Mouse (Mus musculus) forelimb bud, embryonic 11.5 days (tissue): ENCODE measurements around the gene Afmid.
"Not testable (repeated sequence)": the region's sequence is repeated elsewhere in the genome, so short reads cannot be mapped to it uniquely, and the experiment has no call there.

ENCODE experiments used
- DNase-seq: peaks from one replicate; pipeline ENCODE4 v3.0.0-alpha.2; 2012; ENCODE audit warnings: low read depth, low spot score

Gene Afmid

DNA sequence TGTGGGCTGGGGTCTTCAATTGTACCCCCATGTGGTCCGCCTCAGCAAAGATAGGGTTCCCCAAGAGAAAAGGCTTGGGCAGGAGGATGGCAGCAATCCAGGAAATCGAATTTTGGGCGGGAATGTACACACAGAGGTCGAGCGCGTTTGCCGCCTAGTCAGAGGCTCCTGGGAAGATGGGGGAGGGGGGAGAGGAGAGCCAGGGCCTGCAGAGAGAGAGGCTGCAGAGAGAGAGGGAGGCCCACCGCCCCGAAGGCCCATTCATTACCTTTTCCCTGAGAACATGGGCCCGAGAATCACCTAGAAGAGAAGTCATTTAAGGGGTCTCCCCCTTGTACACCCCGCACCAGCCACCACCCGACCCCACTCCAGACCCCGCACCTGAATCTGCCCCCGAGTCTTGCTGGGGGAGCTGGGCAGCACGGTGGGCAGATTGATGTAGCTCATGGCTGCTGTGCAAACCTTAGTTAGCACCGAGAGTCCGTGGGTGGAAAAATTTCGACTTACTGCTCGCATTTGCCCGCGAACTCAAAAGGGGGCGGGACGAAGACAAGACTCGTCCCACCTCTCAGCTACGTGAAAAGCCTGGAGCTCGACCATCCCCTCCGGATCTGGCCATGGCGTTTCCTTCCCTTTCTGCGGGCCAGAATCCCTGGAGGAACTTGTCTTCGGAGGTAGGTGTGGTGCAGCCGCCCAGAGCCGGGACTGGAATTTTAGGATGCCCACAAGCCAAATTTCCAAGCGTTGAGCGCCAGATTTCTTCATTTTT is at the start of gene Afmid, which contains the start of gene Tk1:
TSS of gene Afmid (plus strand) at position 592 of the 769 bp plus-strand sequence.
TSS of gene Tk1 (minus strand) at position 760 of the 769 bp plus-strand sequence.
- DNase-seq = peak; percentile 90

DNA sequence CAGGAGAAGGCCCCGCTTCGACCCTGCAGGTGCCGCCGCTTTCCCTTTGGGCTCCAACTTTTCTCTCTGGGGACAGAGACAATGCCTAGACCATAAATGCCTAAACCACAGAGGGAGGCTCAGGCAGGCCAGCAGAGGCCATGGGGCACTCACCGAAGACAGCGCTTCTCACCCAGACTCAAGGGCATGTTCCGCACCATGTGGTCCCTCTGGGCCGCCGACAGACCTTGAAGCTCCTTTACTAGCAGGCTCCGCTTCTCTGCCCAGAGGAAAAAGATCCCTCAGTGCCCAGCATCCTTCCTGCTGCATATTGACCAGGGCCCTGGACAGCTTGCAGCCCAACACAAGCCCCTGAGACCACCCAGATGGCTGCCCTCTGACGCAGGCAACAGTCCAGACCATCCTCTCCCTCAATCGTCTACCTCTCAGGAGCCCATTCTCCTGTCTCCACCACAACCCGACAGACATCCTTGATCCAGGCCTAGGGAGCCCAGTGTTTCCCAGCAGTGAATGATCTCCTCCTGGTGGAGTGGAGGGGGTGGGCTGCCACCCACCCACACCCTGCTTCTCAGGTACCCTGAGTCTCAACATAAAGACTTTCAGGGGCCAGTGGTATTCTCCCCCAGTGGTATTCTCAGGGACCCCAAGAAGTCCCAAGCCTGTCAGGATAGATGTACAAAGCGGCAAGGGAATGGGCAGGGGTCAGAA is 49.5 kb upstream of the Afmid start:
- DNase-seq = no peak

DNA sequence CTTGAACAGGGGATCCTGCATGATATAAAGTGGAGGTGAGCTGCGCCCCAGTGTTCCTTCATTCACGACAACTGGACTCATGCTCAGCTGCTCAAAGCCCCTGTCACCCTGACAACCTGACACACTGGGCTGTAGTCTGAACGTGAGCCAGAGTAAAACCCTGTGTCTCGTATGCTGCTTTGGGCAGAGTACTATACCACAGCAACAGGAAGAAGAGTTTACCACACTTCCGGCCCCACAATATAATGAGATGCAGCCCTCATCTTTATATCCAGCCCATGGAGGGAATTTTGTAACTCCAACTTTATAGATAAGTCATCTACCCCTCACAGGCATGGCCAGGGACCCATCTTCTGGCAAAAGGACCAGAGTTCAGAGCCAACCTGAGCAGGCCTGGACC is 48.6 kb upstream of the Afmid start:
- no peak for DNase-seq

DNA sequence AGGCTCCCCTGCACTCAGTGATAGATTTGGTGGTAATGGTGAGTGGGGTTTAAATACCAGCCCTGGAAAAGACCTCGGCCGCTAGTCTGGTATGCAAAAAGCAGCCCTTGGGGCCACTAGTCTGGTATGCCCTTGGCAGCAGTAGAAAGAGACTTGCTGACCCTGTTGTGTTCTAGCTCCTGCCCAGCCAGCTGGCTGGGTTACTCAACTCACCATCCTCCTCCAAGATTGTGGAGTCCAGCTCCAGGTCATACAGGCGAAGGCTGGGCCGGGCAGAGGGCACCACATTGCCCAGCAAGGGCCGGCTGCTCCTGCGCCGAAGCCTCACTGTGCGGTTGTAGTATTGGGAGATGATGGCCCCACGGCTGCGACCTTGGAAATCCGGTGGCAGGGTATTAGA is 47.7 kb upstream of the Afmid start:
- no peak for DNase-seq

DNA sequence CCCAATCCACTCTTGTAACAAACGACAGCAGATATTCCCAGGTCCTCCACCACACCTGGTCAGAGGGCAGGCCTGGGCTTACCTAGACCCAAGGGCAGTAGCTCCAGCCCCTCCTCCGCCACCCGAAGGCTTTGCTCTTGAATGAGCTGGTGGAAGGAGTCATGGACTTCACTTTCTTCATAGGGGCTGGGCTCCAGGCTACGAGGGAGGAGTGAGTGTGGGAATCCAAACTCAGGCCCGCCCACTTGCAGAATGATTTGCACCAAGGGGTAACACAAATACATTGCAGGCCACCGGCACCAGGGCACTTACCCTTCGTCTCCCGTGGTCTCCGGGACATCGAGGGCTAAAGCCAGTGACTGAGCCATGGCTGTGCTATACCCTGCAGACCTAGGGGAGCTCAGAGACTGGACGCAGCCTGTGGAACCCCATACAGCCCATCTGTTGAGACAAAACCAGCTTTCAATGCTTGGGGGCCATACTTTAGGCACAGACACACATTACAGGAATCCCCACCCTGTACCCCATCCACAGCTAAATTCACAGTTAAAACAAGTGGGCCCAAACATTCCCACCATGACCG is 46.8 kb upstream of the Afmid start:
- no peak for DNase-seq

DNA sequence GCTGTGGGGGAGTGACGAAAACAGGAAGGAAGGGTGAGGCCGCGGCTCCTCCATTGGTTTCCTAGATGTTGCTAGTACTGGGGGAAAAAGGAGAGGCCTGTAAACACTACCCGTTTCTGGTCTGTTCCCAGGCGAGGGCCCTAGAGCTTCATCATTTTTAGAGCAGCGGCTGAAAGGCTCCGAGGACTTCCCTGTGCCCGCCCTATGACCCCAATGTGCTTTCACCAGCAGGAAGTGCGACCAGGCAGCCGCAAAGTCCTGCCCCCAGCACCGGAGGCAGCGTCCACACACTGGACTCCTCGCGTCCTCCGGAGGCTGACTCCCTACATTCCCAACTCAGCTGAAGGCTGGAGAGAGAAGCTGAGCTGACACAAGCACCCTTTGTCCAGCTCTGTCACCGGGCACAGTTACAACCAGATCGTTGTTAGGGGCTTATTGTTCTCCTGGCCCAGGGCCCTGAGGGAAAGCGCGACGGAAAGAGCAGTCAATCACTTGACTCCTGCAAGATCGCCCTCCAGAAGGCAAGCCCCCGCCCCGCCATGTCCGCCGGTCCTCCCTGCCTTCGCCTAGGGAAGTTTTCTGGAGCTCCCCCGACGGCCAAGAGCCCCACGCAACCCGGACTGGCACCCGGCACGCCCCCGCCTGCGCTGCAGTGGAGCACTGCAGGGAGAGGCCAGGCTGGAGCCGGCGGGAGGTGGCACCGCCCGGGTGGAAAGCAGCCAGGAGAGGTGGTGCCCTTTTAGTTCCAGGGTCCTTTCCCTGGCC is 46.1 kb upstream of the Afmid start:
- DNase-seq = peak; percentile 60

DNA sequence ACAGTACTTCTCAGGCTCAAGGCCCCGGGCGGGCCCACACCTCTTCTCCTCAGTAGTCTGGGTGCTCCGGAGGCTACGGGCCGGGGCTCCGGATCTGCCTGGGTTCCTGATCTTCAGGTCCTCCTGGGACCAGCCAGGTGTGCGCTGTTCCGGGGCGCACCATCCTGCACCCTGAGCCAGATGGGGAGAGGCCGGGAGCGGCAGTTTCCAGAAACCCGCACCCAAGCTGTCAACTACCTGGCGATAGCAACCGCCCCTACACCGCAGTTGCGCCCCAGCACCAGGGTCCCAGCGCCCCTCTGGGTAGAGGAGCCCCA is 45.6 kb upstream of the Afmid start:
- no peak for DNase-seq

DNA sequence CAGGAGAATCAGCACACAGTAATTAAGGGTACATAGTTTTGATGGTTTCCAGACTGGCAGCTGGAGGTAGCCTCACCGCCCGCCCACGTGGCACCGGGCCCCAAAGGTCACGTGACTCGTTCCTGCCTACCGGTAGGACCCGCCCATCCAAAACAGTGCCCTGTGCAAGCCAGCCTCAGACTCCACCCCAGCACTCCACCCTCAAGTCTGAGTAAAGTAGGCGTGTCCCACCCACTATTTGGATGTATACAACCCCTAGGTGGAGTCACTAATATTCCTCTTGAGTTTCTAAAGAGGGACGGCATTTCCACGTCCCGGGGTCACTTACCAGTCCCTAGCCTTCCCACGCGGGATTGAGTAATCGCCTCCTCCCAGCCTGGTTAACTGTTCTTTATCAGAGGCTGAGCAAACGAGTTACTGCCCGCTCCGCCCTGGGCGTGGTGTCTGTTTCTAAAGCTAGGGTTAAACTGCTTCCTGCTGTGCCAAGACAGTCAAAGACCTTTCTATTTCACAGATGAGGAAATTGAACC is 45.1 kb upstream of the Afmid start:
- DNase-seq = peak; percentile 88

DNA sequence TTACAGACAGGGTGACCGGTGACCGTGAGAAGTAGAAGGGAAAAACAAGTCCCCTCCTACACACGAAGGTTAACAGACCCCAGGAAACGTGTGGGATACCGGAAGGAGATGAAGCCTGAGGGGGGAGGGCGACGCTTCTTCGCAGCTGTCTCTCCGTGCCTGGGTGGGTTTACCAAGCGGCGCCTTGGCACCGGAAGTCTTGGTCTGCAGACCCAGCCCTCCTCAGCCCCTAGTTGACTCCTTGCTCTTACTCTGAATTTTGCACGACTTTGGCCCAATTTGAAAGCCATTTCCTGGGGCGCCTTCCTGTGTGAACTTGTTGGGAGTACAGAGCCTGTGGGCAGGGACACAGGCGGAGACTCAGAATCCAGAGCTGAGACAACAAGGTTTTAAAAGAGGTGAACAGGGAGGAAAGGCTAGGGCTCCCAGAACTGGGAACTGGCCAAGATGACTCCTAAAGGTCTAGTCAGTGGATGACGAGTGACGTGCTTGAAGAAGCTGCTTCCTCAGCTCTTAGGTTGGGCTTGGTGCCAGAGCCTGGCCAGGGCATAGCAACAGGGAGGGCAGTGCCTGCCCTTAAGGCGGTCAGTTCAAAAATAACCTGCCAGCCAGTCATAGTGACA is 44.4 kb upstream of the Afmid start:
- DNase-seq = no peak

DNA sequence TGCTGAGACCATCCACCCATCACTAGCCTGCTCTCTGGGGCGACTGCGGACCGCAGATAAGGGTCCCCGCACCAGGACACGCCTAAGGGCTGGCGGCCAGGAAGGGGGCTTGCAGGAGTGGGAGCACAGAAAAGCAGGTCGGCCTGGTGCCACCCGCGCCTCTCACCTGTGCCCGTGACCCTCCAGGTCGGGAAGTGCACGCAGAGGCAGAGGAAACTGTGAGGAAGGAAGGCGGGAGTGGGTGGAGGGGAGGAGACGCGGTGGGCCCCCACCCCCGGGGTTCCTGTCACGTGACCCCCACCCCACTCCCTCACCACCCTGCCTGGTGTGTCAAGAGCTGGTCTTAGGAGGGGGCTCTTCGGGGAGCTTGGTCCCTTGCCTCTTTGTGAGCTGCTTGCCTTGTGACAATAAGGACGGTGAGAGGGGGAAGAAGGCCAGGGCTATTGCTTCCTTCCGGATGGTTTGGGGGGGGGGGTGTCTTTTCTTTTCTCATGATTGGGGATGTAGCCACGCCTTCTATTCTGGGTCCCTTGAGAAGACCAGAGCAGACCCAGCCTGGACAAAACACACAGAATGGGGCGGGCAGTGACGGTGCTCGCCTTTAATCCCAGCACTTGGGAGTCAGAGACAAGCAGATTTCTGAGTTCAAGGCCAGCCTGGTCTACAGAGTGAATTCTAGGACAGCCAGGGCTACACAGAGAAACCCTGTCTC is 43.6 kb upstream of the Afmid start, which contains the start of the genes Tmc8 and Tmc6:
TSS of gene Tmc8 (plus strand) at position 84 of the 712 bp plus-strand sequence.
TSS of gene Tmc6 (minus strand) at position 206 of the 712 bp plus-strand sequence.
- DNase-seq = no peak

DNA sequence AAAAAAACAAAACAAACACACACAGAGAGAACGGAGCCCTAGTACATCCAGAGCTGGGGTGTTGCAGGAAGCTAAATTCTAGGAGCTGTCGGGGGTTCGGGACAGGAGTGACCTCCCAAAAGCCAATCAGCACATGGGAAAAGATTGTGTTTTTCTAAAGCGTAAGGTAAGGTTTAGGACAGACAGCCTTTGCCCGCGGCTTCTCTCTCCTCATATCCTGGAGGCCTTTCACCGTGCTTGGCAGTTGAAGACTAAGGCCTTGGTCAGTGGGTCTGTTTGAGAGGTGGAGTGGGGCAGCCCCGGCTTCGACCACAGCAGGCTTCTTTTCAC is 43.1 kb upstream of the Afmid start:
- DNase-seq = no peak

DNA sequence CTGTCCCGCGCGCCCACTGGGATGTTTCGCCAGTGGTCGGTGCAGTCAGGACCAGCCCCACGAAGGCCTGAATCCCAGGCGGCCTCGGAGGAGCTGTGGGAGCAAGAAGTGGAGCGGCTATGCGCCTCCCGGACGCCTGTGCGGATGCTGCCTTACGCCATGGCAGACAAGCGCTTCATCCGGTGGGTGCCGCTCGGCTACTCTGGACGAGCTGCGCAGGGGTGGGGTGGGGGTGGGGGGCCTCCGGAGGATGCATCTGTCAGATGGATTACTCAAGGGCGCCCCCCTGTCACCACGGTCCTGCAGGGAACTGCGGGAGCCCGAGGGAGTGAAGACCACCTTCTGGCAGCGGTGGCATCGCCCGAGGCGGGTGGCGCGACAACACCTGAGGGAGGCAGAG is 42.6 kb upstream of the Afmid start:
- peak; percentile 50 for DNase-seq

DNA sequence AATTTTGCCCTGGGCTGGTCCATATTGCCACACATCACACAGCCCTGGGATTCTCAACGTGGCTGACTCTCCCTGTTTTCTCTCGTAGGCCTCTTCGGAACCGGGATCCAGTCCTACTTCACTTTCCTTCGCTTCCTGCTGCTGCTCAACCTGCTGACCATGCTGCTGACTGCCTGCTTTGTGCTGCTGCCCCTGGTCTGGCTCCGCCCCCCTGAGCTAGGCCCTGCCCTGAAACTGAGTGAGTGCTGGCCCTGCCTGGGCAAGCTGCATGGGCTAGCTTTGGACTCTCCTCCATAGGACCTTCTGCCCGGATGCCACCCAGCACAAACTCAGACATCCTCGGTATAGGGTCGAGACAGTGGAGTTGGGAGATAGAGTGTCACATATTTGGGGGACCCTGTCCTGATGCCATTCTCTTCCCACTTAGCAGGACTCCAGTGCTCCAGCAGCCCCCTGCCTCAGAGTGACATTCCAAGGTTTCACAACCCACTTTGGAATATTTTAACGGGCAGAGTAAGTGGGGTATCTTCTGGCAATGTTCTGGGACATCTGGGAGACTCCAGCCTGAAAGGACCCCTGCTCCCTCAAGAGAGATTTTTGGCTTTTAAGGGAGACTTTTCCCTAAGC is 41.9 kb upstream of the Afmid start:
- peak; percentile 19 for DNase-seq

DNA sequence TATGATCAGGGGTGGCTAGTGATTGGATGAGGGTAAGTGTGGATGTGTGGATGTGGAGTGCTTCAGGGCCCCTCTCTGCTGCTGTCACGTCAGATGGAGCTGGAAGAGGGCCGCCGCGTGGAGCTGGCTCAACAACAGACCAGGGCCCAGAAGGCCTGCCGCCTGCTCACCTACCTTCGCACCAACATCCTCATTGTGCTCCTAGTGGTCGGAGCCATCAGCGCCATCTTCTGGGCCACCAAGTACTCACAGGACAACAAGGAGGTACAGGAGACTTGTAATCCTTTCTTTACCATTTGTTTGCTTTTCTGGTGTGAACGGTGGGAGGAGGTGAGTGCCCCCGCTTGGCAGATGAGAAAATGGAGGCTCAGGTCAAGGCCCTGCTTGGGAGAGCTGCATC is 39.4 kb upstream of the Afmid start:
- no peak for DNase-seq

DNA sequence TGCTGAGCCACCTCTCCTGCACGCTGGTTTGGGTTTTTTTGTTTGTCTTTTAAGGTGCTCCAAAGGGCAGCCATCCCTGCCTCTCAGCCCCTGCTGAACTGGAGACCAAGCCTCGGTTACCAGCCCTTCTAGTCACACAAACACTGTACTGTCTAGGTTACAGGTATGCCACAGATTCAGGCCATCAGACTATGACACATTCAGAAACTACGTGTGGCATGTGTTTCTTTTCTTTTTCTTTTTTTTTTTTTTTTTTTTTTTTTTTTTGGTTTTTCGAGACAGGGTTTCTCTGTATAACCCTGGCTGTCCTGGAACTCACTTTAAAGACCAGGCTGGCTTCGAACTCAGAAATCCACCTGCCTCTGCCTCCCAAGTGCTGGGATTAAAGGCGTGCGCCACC is 37.2 kb upstream of the Afmid start:
- DNase-seq = not testable (repeated sequence)

DNA sequence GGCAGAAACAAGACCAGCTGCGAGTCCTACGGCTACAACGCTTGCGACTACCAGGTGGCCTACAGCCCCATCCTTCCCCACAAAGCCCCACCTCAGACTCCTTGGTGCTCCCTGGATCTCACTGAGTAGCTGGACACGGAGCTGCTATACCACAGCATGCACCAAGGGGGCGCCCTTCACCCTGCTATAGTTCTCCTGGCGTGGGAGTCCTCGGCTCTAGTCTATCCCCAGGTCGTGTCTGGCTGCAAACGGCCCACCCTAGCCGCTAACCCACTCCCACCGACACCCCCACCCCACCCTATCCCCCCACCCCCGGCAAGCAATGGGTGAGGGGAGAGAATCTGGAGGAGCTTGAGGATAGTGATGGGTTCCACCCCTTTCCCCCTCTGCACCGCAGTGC is 35.4 kb upstream of the Afmid start:
- DNase-seq = peak; percentile 61

DNA sequence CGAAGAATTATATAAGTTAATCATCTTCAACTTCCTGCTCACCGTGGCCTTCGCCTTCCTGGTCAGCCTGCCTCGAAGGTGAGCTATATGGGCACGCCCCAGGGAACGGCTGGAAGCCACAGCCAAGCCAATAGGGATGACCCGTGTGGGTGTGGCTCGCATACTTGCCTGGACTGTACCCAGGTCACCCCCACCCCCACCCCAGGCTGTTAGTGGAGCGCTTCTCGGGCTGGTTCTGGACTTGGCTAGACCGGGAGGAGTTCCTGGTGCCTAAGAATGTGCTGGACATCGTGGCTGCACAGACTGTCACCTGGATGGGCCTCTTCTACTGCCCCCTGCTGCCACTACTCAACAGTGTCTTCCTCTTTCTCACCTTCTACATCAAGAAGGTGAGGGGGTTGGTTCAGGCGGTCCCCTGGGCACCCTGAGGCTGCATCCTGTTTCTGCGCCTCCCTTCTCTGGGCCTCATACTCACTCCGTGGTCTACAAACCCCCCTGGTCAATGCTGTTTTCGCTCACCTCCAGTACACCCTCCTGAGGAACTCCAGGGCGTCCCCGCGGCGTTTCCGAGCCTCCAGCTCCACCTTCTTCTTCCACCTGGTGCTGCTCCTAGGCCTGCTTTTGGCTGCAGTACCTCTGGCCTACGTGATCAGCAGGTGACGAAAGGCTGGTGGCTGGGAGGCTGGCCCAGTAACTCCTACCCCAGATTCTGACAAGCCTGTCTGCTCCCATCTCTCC is 34.9 kb upstream of the Afmid start:
- DNase-seq = no peak

DNA sequence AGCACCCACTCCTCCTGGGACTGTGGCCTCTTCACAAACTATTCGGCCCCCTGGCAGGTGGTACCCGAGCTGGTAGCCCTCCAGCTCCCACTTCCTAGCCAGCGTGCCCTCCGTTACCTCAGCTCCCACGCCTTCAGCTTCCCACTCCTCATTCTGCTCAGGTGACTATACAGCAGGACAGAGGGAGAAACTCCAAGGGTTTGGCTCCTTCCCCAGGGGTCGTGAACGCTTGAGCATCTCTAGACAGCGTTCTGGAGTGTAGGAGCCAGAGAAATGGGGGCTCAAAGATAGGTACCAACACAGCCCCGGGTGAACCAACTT is 34.3 kb upstream of the Afmid start:
- no peak for DNase-seq

DNA sequence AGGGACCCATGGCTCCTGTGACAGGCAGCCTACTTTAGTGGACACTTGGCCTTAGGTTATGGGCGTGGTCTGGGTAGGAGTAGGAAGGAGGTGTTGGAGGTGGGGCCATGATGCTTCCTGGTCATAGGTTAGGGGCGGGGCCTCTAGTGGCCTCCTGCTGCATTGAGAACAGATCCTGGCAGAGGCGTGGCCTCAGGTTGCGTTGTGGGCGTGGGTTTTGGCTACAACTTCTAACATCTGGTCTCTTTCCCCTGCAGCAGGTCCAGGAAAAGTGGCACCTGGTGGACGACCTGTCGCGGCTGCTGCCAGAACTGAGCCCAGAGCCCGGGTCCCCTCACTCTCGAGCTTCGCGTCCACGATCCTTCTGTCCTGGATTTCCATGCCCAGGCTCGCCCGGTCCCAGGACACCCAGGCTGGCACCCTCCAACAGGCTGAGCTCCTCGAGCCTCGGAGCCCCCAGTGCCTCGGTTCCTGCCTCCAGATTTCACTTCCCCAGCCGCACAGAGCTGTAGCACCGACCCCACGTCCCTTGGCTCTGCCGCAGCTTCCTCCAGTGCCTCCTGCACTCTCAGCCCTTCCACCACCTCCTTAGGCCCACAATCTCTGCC is 33.3 kb upstream of the Afmid start:
- peak; percentile 70 for DNase-seq
